Mouse (Mus musculus) inflammation-experienced regulatory T-cells, adult 6 months (primary cell): Measurements from ENCODE around the gene Nmu. TPM values are rescaled to one million over a fixed set of nuclear protein-coding genes. Genes with fewer than 3 reads are reported as not detected.

Source experiments
- ATAC-seq: one replicate; pipeline ENCODE4 v1.8.0; 2017
- polyA plus RNA-seq, 3 experiments: library from polyadenylated mRNA; unstranded; fragments of 100-300 nt; shearing (Covaris generic); gene quantifications; one replicate each; pipeline ENCODE4 v1.2.1; 2017

Nmu gene
- polyA plus RNA-seq = not detected

- no peak for ATAC-seq
Measured at GRCm38 (mm10) chr5:76363453-76364104, at the start of gene Nmu. Gene Nmu (minus strand): TSS chr5:76363788.

GRCm38 (mm10) chr5:76411697-76412096 is 48.1 kb upstream of the Nmu start:
- ATAC-seq = no peak

- ATAC-seq = no peak
Measured at GRCm38 (mm10) chr5:76394382-76394781, 30.8 kb upstream of the Nmu start.

GRCm38 (mm10) chr5:76389041-76389795 is 25.6 kb upstream of the Nmu start:
- ATAC-seq = no peak

GRCm38 (mm10) chr5:76388474-76388873 is 24.9 kb upstream of the Nmu start:
- ATAC-seq = no peak

- ATAC-seq = no peak
Measured at GRCm38 (mm10) chr5:76383673-76384072, 20.1 kb upstream of the Nmu start.

GRCm38 (mm10) chr5:76381836-76382235 is 18.2 kb upstream of the Nmu start:
- ATAC-seq = no peak

- ATAC-seq = no peak
Measured at GRCm38 (mm10) chr5:76379216-76379615, 15.6 kb upstream of the Nmu start.

- ATAC-seq = no peak
Measured at GRCm38 (mm10) chr5:76369215-76369840, 5.7 kb upstream of the Nmu start.

GRCm38 (mm10) chr5:76365406-76365805 is 1.8 kb upstream of the Nmu start:
- ATAC-seq = no peak

- no peak for ATAC-seq
Measured at GRCm38 (mm10) chr5:76360786-76361185, 2.8 kb downstream of the Nmu start.

- no peak for ATAC-seq
Measured at GRCm38 (mm10) chr5:76360057-76360456, 3.5 kb downstream of the Nmu start.

- ATAC-seq = no peak
Measured at GRCm38 (mm10) chr5:76351953-76352611, 11.5 kb downstream of the Nmu start.

- no peak for ATAC-seq
Measured at GRCm38 (mm10) chr5:76351537-76351936, 12.1 kb downstream of the Nmu start.

GRCm38 (mm10) chr5:76346137-76346536 is 17.5 kb downstream of the Nmu start:
- no peak for ATAC-seq

GRCm38 (mm10) chr5:76340931-76341330 is 22.7 kb downstream of the Nmu start:
- ATAC-seq = no peak

- peak; percentile 69 for ATAC-seq
Measured at GRCm38 (mm10) chr5:76337100-76337499, 26.5 kb downstream of the Nmu start.

GRCm38 (mm10) chr5:76333833-76334232 is 29.8 kb downstream of the Nmu start:
- ATAC-seq = no peak

GRCm38 (mm10) chr5:76330953-76331352 is 32.6 kb downstream of the Nmu start, which contains the start of gene Pdcl2:
Gene Pdcl2 (minus strand): TSS chr5:76331156.
- no peak for ATAC-seq

- no peak for ATAC-seq
Measured at GRCm38 (mm10) chr5:76327296-76327695, 36.3 kb downstream of the Nmu start.

- no peak for ATAC-seq
Measured at GRCm38 (mm10) chr5:76325113-76325512, 38.5 kb downstream of the Nmu start.

- ATAC-seq = no peak
Measured at GRCm38 (mm10) chr5:76321249-76322196, 42.1 kb downstream of the Nmu start.
